10 mouse cellular contexts compared by ENCODE assay signal in genomic region chr8:46651872-46652271, GRCm38 (mm10). TPM values are rescaled to one million over a fixed set of nuclear protein-coding genes. Genes with fewer than 3 reads are reported as not detected.
A peak's percentile ranks its signal among the peaks of the same experiment; 100 is the strongest.
DNase-seq lines count a peak whose midpoint lies in the region; ATAC-seq and TF ChIP-seq lines count a peak whose summit lies in the region.
"Had no signal": no experiment of that assay in that cellular context is flagged by ENCODE, and none has a peak within 500 bp of the region (broad histone marks: within the 10 kb centered on the region; RNA-seq: fewer than 3 reads in every experiment).

No protein-coding gene starts in this region.

- no peaks in the 10 kb centered on the region for H3K4me1 ChIP-seq in embryonic facial prominence, embryonic 14.5 days (ENCODE audit: control insufficient read depth, insufficient read depth, low read length)
- H3K4me1 ChIP-seq in embryonic facial prominence, embryonic 10.5 days, result 0 out of 2 replicates have a peak, but pooled peaks cover 3% of the 10 kb centered on the region
- peaks cover 3% of the 10 kb centered on the region; the same call in 1 of the 2 replicates for H3K4me1 ChIP-seq in lung, adult 2 months (ENCODE audit: control insufficient read depth, insufficient read depth, low read length)

- H3K79me2 ChIP-seq in C2C12 (ENCODE audit: control insufficient read depth, insufficient read depth), result no peaks in the 10 kb centered on the region

- no peak overlapping the region for H3K4me3 ChIP-seq in embryonic facial prominence, embryonic 14.5 days (ENCODE audit: low read depth, low read length)
- no peak overlapping the region for H3K4me3 ChIP-seq in embryonic facial prominence, embryonic 10.5 days
- no peak overlapping the region for H3K4me3 ChIP-seq in C2C12 (ENCODE audit: insufficient read depth, poor library complexity, severe bottlenecking)
- H3K4me3 ChIP-seq in lung, adult 2 months (replicated peaks; ENCODE audit: extremely low read depth, low read depth, low read length), result no peak overlapping the region

- H3ac ChIP-seq in C2C12 (ENCODE audit: control insufficient read depth, insufficient read length, low read depth), result no peak overlapping the region

- TF ChIP-seq CTCF in C2C12 (IDR thresholded peaks at IDR 0.05; ENCODE audit: control insufficient read depth, insufficient read depth, insufficient read length), result no peak
- TF ChIP-seq CTCF in lung, adult 2 months (IDR thresholded peaks at IDR 0.05; ENCODE audit: insufficient read depth, low read length), result no peak

- no peak for ATAC-seq in embryonic facial prominence, embryonic 14.5 days (ENCODE audit: low read depth)

- H3K36me3 ChIP-seq in embryonic facial prominence, embryonic 14.5 days (ENCODE audit: control insufficient read depth, insufficient read depth, low read length), result no peaks in the 10 kb centered on the region
- no peaks in the 10 kb centered on the region for H3K36me3 ChIP-seq in embryonic facial prominence, embryonic 10.5 days (replicated peaks)
- H3K36me3 ChIP-seq in C2C12 (ENCODE audit: control insufficient read depth, insufficient read depth), result no peaks in the 10 kb centered on the region

- H3K27me3 ChIP-seq in embryonic facial prominence, embryonic 14.5 days (replicated peaks; ENCODE audit: control insufficient read depth, insufficient read depth, low read length), result no peaks in the 10 kb centered on the region
- H3K27me3 ChIP-seq in embryonic facial prominence, embryonic 10.5 days (replicated peaks; ENCODE audit: low read depth, poor library complexity, severe bottlenecking), result no peaks in the 10 kb centered on the region
- H3K27me3 ChIP-seq in C2C12 (ENCODE audit: control insufficient read depth, insufficient read depth, insufficient read length), result no peaks in the 10 kb centered on the region

- TF ChIP-seq POLR2A in lung, adult 2 months (IDR thresholded peaks at IDR 0.05; ENCODE audit: borderline replicate concordance, extremely low read depth, low read depth, low read length), result no peak

- H3K79me3 ChIP-seq in C2C12 (ENCODE audit: low read depth), result no peaks in the 10 kb centered on the region

- no peaks in the 10 kb centered on the region for H3K9me3 ChIP-seq in embryonic facial prominence, embryonic 14.5 days (ENCODE audit: control insufficient read depth, low read length)
- H3K9me3 ChIP-seq in embryonic facial prominence, embryonic 10.5 days, result no peaks in the 10 kb centered on the region

- H3K27ac ChIP-seq in embryonic facial prominence, embryonic 14.5 days (replicated peaks; ENCODE audit: low read depth, low read length), result no peak overlapping the region
- H3K27ac ChIP-seq in embryonic facial prominence, embryonic 10.5 days (replicated peaks), result no peak overlapping the region
- H3K27ac ChIP-seq: liver, embryonic 14.5 days had no signal

- H3K9ac ChIP-seq in embryonic facial prominence, embryonic 14.5 days (ENCODE audit: low read depth, low read length), result no peak overlapping the region
- H3K9ac ChIP-seq: liver, embryonic 14.5 days had no signal

- H3K4me2 ChIP-seq in embryonic facial prominence, embryonic 14.5 days (ENCODE audit: low read depth, low read length), result no peak overlapping the region

- WGBS in embryonic facial prominence, embryonic 14.5 days, result 61% methylated on average over 9 of the region's 9 CpGs
- WGBS in embryonic facial prominence, embryonic 10.5 days, result 80% methylated on average over 9 of the region's 9 CpGs
- WGBS in lung, adult 2 months, result 33% methylated on average over 9 of the region's 9 CpGs

- DNase-seq in embryonic facial prominence, embryonic 14.5 days (ENCODE audit: low spot score), result peak; percentile 33
- DNase-seq in embryonic facial prominence, embryonic 10.5 days (ENCODE audit: low spot score), result no peak
- peak; percentile 15 to 36 for DNase-seq in heart, adult 9 months (ENCODE audit: low spot score in 2 of 2)
- DNase-seq in lung, adult 2 months, result peak; percentile 10
- DNase-seq in left cerebral cortex, adult 18-20 months (ENCODE audit: low spot score in 2 of 2), result no peak
- no peak for DNase-seq in left cerebral cortex, adult 8-10 months (ENCODE audit: low spot score in 2 of 2)
- DNase-seq in T-cell, adult 2 months (ENCODE audit: low spot score), result no peak
- DNase-seq: B cell, adult 2 months had no signal

TF ChIP-seq in C2C12, 6 proteins besides CTCF, POLR2A, EP300 and RAD21:
- TF ChIP-seq USF1 (IDR thresholded peaks at IDR 0.05; ENCODE audit: low read depth), result peak; percentile 88
- no peak for TF ChIP-seq CEBPB (IDR thresholded peaks at IDR 0.05; ENCODE audit: low read depth)
- peak; percentile 65 for TF ChIP-seq MAX (IDR thresholded peaks at IDR 0.05)
- no peak for TF ChIP-seq MYOD1 (IDR thresholded peaks at IDR 0.05; ENCODE audit: control insufficient read depth, insufficient read length, low read depth)
- no peak for TF ChIP-seq FOSL1 (IDR thresholded peaks at IDR 0.05; ENCODE audit: insufficient read depth, low read length, poor library complexity, severe bottlenecking)
- no peak for TF ChIP-seq MYOG (IDR thresholded peaks at IDR 0.05; ENCODE audit: control insufficient read depth, extremely low read depth, insufficient read length)

RNA-seq across cellular contexts. Expression of gene Casp3, which starts 34.8 kb away (rescaled TPM):
- polyA plus RNA-seq in embryonic facial prominence, embryonic 14.5 days (2014; fragmentation: Nextera tagmentation; extraction: Ambion mirVana), result 79.2 and 86.3 TPM in 2 replicates
- polyA plus RNA-seq in embryonic facial prominence, embryonic 10.5 days (2016; fragmentation: Nextera tagmentation; extraction: Ambion mirVana), result 139 and 149 TPM in 2 replicates
- 37.1 TPM for polyA plus RNA-seq in C2C12 (2012; fragmentation: generic; extraction: Trizol)
- polyA plus RNA-seq in lung, adult 2 months (2012; rRNA removed), result 2.6 and 5.4 TPM in 2 replicates
- total RNA-seq in left cerebral cortex, adult 18-20 months (2021), result 10 to 100 TPM; 12.7 to 13.2 TPM
- 10 to 100 TPM; 12.0 to 15.0 (median 13.5) TPM for total RNA-seq in left cerebral cortex, adult 8-10 months (2022)

RNA-seq across cellular contexts. Expression of gene Primpol, which starts 34.9 kb away (rescaled TPM):
- 10.0 and 16.5 TPM in 2 replicates for polyA plus RNA-seq in embryonic facial prominence, embryonic 14.5 days (2014; fragmentation: Nextera tagmentation; extraction: Ambion mirVana)
- 8.3 and 10.0 TPM in 2 replicates for polyA plus RNA-seq in embryonic facial prominence, embryonic 10.5 days (2016; fragmentation: Nextera tagmentation; extraction: Ambion mirVana)
- 0.90 TPM for polyA plus RNA-seq in C2C12 (2012; fragmentation: generic; extraction: Trizol)
- 0.81 and 1.8 TPM in 2 replicates for polyA plus RNA-seq in lung, adult 2 months (2012; rRNA removed)
- 1 to 10 TPM; 3.2 to 3.4 TPM for total RNA-seq in left cerebral cortex, adult 18-20 months (2021)
- total RNA-seq in left cerebral cortex, adult 8-10 months (2022), result 1 to 10 TPM; 4.5 to 6.3 (median 5.2) TPM

Comparison
In these comparisons a context has a peak if more than half of its experiments do, and no peak if none do; other contexts are left out.
1. DNase-seq: peak in embryonic facial prominence, embryonic 14.5 days (single experiment), heart, adult 9 months (2 of 2) and lung, adult 2 months (single experiment); none in embryonic facial prominence, embryonic 10.5 days (single experiment), left cerebral cortex, adult 18-20 months (0 of 2), left cerebral cortex, adult 8-10 months (0 of 2) and T-cell, adult 2 months (single experiment).